Mouse (Mus musculus): Measurements from ENCODE around the gene Troap. TPM values are rescaled to one million over a fixed set of nuclear protein-coding genes. Genes with fewer than 3 reads are reported as not detected.

Troap gene
- total and polyA plus RNA-seq, 3 experiments = 0.73 to 5.2 (median 0.78) TPM

DNA sequence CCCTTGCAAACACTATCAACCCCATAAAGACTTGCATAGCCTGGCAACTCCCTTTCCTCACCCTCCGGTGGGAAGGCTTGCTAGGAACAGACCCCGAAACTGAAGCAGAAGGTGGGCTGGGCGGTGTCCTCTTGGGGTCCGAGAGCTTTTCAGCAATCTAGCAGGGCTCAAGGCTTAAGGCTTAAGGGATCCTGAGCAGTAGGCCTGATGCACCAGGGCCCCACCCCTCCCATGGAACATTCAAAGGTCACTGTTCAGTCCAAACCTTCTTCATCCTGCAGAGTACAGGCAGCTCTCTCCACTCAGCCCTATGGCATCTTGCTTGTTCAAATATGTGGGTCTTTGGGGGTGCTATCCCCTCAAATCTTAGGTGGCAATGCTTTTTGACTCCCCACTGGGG is 11.6 kb downstream of the Troap start:
- DNase-seq = no peak

DNA sequence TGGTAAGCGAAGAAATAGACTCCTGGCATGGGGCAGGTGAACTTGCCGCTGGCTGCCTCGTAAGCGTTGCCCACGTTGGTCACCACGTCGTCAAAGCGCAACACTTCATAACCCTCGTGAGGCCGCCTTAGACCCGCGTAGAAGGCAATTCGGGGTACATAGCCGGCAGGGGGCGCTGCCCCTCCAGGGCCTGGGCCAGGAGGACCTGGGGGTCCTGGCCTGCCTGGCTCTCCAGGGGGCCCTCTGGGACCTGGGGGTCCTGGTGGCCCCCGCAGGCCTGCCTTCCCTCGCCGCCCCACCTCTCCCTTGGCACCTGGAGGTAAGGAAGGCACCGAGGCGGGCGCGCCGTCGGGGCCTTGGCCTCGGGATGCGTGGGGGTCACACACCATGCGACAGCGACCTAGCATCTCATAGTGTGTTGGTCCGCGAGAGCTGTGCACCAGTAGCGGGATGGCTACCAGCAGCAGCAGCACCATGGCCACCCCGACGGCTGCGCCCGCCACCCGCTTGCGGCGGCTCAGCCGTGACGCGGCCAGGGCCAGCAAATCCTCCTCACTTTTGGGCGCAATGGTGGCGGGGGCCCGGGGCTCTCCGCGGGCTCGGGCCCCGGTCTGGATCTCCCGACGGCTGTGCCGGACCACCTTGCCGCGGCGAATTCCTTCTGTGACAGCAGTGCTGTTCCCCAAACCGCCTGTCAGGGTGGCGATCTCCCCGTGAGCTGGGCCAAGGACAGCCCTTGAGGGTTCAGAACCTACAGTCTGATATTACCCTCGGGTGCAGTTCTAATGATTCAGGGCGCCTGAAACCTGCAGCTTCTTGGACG is 13.1 kb downstream of the Troap start, which contains the start of gene C1ql4:
C1ql4 (minus strand) TSS at position 565 of the 823 bp plus-strand sequence.
- no peak for DNase-seq

DNA sequence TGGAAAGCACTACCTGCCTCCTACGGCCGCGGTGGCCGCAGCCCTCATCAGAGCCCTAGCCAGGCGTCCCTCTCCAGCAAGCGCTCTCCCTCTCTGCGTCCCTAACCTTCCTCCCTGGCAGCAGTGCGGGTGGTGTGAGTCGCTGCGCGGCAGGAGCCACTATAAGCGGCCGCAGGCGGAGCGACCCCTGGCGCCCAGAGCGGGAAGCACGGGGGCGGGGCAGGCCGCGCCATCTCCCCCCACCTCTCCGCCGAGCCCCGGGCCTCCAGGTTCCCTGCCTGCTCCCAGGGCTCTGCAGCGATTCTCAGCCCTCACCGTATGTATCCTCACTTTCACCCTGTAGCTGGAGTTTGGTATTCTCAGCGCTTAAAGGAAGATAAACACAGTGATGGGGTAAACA is 13.9 kb downstream of the Troap start:
- DNase-seq = peak; percentile 87

DNA sequence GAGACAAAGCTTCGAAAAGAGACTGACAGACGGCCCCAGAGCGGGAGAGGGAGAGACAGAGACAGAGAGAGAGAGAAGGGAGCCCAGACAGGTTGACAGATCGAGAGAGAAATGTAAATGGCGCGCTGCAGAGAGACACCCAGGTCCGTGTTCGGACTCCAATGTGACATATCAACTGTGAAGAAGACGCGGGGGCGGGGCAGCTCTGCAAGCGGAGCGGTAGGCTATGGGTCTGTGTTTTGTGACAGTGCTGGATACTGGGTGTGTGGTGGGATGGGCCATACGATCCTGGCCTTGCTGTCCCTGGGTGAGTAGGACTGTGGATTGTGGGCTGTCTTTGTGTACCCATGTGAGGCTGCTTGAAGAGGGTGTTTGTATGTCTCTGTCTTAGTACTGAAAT is 14.7 kb downstream of the Troap start:
- DNase-seq = no peak

DNA sequence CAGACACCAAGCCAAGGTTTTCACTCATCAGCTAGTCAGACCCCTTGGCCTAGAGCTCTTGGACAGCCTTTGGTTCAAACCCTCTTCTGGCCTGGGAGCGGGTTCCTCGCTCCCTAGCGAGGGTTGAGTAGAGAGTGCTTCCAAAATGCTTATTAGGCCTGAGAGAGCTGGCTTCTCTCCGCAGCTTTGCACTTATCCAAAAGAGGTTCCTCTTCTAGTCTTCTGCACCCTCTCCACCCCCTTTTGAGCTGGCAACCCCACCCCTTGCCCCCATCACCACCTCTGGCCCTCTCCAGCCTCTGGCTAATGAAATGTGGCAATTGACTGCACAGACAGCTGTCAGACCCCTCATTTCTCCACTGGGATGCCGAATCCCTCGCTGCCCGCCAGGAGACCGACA is 18.5 kb downstream of the Troap start, which contains the start of gene Dnajc22:
Dnajc22 (plus strand) TSS at position 301 of the 400 bp plus-strand sequence.
- DNase-seq = no peak

DNA sequence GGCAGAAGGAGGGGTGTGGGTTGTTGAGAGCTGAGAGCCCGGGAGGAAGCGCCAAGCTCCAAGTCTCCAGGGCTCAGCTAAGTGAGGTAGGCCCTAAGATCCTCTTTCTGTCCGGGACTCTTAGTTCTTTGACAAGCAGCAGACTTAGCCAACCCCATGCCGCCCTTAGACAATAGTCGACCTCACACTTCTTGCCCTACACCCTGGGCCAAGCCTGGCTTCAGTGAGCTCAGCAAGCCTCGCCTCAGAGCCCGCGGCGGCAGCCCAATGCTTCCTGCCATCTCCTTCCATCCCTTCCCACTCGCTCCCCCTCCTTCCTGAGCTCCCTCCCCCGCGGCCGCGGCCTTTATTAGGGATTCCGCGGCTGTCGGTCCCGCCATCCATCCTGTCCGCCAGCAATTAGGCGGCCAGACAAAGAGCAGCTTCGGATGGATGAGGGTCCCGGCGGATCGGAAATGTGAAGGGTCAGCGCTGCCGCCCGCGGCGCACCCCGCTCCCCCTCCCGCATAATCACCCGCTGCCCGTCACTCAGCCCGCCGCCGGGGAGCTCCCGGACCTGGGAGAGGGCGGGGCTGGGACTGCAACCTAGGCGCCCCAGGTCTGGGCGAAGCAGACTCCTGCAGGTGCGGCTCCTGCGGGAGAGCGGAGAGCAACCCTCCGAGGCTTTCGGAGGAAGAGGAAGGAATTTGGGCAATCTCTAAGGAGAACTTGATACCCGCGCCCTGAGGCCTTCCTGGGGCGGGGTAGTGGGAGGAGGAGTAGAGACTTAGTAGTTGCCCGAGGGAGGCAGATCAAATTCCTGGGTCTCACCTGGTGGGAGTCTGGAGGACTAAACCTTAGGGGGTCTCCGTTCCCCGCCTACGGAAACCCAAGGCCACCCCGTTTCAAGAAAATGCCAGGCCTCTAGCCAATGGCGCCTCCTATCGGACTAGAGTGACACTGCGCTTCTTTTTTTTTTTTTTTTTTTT is 19.2 kb downstream of the Troap start:
- DNase-seq = peak; percentile 17

DNA sequence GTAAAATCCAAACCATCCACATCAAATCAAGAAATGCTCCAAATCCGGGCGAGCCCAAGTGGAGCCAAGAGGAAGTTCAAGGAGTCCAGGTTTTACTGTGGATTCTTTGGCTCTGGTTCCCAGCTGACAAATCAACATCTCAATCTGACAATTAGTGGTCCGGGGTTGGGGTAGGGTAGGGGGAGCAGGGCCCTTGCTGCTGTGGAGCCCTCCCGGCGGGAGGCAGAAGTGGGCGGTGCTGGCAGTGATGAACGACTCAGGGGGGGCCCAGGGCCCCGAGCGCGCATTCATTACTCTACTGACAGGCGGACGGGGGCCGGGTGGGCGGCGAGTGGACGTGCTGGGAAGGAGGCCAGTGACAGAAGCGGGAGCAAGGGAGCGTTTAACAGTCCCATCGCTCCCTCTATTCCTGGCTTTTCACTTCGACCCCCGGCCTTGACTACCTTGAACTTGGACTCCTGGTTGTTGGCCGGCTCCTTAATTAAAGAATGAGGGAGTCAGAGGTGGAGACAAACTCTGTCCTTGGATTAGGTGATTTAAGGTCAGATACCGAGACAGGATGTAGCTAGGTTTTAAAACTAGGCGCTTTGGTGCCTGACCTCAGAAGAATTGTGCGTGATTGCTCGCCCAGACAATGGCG is 20.4 kb downstream of the Troap start:
- DNase-seq = no peak

DNA sequence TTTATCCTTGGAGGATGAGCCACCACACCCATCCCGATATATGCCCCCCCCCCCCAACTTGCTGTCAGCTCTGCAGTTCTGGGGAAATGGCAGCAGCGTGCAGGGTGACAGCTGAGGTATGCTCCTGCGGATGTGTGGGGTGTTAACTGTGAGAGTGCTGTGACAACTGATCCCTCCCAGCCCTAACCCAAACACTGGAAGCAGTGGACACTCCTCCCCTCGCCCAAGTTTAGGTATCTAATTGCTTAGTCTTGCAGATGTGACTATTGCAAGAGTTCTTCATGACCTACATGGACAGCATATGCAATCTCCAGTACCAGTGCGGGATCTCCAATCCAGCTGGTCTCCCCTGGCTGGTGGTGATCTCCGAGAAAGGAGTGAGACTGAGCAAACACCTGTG is 21.0 kb downstream of the Troap start:
- DNase-seq = no peak

DNA sequence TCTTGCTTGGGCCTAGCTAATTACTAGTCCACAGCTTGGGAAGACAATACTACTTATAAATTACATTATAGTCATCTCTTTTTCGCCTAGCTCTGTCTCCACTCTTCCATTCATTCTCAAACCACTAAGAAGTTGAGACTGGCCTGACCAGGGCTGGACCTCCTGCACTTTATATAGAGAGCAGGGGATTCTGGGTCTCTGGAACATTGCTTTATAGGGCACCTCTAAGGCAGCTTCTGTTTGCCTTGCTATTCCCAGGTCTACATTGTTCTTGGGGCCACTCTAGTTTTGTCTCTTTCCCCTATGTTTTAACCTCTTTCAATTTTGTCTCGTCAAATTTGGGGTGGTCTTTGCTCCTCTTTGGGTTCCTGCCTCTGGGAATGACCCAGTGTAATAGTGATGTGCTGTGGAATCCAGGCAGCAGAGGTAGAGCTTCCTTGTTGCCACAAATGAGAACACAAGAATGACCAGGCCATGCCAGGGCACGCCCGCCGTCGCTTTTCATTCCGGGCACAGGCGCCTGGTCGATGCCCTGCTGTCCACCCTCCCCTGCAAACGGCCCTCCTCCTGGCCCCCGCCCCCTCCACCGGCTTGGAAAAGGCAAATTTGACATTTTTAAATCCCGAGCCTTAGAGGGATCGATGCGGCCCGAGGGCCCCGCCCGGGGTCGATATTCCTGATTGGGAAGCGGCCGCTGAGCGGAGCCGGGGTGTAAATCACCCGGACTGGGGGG is 21.9 kb downstream of the Troap start:
- peak; percentile 15 for DNase-seq

DNA sequence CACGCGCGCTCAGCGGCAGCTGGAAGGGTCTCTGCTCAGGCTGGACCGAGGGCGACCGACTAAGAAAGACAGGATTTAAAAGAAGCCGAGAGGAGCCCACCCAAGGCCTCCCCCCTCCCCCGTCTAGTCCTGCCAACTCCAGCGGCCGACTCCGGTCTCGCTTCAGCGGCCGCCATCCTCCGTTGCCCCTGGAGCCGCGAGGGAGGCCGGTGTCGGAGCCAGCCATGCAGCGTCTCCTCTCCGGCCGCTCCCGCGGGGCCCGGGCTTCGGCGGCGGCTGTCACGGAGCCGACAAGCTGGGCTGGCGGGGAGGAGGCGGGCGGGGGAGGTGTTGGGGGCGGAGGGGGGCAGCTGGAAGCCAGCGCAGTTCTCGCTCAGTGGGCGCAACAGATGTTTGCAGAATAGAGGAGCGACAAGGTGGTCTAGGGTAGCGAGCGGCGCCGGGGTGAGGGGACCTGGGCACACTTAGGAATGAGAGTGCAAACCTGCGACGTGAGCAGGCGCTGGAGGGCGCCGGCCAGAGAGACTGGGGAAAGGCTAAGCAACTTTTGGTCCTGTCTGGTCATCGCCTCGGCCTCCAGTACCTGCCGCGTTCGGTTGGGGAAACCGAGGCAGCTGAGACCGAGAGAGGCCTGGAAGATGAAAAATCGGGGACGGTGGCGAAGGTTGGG is 22.6 kb downstream of the Troap start:
- DNase-seq = peak; percentile 38

DNA sequence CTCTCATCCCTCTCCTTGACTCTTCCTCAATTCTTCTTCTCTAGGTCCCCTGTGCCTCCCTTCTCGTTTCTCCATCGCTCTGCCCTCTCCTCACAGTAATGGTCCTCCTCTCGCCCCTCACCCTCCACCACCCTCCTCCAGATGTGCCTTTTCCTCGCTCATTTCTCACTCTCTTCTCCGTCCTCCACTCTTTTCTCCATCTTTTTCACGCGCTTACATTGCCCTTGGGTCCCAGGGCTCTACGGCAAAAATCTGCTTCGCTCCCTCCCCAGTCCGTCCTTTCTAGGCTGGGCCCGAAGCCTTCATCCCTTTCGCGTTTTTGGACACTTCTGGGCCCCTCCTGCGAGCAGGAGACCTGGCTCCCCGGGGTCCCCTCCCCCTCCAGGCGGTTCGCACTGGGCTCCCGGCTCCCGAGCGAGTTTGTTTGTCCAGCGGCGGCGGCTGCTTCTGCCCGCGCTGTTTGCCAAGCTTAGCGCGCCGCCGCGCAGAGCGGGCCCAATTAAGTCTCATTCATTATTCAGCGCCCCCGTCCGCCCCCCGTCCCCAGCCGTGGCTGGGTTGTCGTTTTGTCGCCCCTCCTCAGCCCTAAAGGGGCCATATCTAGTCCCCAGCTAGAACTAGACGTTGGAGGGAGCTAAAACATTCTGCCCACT is 23.6 kb downstream of the Troap start:
- DNase-seq = peak; percentile 43

DNA sequence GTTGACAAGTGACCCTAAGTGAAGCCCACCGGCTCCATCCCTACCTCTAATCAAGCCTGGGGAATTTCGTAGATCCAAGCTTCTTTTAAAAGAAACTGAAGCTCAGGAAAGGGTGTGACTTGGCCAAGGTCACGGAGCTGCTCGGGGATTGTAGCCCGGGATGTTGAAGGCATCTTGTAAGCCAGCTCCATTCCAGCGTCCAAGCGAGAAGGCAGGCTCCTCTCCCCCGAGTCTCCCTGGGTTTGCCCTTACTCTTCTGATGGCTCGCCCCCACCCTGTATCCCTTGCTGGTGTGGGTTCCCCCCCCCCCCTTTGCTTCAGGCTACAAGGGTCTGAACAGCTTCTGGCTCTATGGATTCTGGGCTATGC is 24.1 kb downstream of the Troap start:
- DNase-seq = no peak

DNA sequence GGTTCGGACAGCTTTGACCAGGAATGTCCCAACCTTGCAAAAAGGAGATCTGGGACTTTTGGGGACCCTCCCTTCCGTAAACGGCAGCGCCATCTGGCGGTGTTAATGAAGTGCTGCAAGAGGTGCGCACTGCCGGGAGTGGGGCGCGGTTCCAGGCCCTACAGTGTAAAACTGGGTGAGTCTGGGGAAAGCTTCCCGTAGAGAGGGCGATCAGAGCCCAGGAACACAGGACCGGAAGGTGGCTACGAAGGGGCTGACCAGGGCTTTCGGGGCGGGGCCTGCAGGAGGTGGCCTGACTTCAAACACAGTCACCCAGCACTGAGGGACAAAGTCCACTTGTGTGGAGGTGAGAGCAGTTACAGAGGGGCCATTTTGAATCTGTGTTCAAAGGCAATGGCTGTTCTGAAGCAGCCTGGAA is 24.8 kb downstream of the Troap start:
- peak; percentile 69 for DNase-seq

DNA sequence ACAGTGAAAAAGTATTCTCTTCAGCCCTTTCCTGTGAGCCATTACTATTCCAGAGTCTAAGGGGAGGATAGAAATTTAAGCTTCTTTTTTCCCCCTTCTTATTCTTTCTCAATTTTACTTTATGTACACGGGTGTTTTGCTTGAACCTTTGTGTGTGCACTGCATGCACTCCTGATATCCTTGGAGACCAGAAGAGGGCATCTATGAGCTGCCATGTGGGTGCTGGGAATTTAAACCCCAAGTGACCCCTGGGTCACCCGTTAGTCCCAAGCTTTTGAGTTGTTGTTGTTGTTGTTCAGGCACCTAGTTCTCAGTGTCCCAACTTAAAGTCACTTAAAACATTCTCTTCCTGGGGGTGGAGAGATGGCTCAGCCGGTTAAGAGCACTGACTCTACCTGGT is 25.6 kb downstream of the Troap start:
- no peak for DNase-seq

DNA sequence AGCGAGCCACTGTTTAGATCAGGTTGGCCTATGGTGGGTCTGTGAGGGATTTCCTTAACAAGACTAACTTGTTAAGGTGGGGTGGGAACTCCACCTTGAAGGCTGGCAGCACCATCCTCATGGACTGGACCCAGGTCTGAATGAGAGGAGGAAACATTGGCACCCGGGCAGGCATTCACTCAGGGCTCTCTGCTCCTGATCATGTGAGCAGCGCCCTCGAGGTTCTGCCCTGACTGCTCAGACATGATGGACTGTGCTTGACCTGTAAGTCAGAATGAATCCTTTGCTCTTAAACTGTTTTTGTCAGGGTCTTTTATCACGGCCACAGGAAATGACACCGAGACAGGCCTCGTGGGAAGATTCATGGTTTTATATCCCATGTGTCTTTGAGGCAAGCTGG is 30.9 kb downstream of the Troap start:
- no peak for DNase-seq

DNA sequence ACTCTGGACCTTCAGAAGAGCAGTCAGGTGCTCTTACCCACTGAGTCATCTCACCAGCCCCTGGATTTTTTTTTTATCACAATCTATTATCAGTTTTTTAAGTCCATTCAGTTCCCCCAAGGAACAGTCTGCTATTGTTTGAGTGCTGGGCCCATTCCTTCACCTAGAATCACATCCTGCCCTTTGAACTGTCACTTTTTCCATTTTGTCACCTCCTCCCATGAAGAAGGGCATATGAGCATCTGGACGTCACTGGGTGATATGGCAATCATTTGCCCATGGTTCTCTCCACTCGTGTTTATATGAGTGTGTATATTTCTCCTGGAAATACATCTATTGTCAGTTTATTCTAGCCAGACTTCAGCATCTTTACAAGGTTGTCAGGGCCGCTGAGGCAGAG is 33.5 kb downstream of the Troap start:
- DNase-seq = no peak

DNA sequence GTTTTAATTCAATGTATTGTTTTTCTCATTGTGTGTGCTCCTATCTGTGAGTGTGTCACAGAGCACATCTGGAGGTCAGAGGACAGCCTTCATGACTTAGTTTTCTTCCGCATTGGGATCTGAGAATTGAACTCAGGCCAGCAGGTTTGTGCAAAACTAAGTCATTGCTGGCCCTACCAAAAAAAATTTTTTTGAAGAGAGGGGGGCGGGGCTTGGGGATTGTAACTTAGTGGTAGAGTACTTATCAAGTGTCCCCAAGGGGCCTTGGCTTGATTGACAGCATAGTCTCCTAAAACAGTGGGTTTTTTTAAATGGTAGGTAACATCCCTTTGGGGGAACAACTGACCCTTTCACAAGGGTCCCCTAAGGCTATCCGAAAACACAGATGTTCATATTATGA is 36.8 kb downstream of the Troap start:
- no peak for DNase-seq

DNA sequence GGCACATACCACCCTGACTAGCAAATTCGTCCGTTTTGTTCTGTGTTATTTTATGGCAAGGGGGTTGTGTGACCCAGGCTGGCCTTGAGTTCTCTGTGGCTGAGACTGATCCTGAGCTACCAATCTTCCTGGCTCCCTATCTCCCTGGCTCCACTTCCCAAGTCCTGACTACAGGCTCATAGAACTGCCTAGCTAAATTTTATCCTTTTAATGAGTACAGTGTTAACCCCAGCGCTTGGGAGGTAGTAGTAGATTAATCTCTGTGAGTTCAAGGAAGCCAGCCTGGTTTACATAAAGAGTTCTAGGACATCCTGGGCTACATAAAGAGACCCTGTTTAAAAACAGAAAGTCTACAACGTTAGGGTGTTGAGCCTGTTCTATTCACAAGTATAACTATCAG is 37.4 kb downstream of the Troap start:
- no peak for DNase-seq

DNA sequence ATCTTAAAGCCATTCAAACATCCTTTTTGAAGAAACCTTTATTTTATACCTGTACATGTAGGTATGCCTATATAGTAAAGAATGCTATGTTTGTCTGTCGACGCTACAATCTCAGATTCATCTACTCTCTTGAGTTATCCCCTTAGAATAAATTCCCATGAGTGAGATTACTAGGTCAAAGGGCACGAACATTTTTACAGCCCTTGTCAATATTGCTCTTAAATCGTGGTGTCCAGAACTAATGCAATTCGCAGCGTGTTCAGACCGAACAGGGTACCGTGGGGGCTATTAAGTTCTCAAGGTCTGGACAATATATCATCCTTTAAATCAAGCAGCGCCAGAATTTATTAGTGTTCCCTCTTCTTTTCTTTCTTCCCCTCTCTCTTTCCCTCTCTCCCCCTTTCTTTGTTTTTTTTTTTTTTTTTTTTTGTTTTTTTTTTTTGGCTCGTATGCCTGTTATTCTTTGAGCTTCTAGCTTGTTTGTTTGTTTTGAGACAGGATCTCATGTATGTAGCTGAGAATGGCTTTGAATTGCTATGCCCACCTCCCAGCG is 38.5 kb downstream of the Troap start:
- no peak for DNase-seq

DNA sequence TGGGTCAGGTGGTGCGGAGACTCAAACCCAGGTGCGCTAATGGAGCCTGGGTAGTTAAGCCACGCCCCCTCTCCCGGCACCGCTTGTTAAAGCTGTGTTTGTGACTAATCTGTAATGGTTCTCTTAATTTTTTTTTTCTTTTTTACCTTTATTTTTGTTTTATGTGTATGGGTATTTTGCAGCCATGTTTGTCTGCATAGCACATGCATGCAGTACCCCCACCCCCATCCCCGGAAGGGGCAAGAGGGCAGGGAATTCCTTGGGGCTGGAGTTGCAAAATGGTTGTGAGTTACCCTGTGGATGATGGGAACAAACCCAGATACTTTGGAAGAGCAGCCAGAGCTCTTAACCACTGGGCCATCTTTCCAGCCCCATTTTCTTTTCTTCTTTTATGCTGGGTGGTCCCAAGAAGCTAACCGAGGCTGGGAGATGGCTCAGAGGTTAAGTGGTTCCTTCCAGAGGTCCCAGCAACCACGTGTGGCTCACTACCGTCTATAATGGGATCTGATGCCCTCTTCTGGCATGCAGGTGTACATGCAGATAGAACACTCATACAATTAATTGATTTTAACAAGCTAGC is 39.1 kb downstream of the Troap start:
- DNase-seq = peak; percentile 25

Measured in adrenal gland, adult 2 months (tissue).